Mouse (Mus musculus): ENCODE measurements at regions not wholly inside any gene's neighbourhood (a gene's known extent, or its start where the extent isn't known, plus 50 kb on each side); places are given as distances from the start of the nearest gene placed in this dataset.

DNA sequence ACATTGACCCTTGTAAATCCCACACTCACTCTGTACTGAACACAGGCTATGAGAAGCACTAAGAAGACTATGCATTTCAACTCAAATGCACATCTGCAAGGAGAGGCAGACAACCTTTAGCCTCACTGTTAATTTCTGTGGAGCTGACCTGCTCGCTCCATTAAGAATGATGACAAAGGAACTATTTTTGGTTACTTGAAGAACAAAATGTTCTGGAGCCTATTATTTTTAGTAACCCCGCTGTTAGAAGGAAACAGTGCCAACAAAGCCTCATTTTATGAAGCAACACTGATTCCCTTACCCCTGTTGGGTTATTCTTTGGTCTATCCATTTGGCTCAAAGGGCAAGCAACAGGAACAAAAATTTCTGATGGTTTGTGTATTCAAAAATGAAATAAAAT lies 182.2 kb upstream of the Akr1e1 start:
- TF ChIP-seq POLR2A (IDR thresholded peaks at IDR 0.05; ENCODE audit: extremely low read depth, insufficient read depth, low read length) (no peak), CTCF (IDR thresholded peaks at IDR 0.05; ENCODE audit: extremely low read depth, insufficient read depth, low read length) (no peak)
